Mouse (Mus musculus) heart, embryonic 10.5 days (tissue): ENCODE measurements around the gene Furin. TPM values are rescaled to one million over a fixed set of nuclear protein-coding genes. Genes with fewer than 3 reads are reported as not detected.

ENCODE experiments used
- DNase-seq: peaks from one replicate; pipeline ENCODE4 v3.0.0-alpha.2; 2017; ENCODE audit warnings: low spot score
- H3K27ac ChIP-seq: fragments of 300-500 bp; sonication (generic); 2 replicates; pipeline ENCODE4 v1.5.1; 2016; ENCODE audit warnings: mild to moderate bottlenecking
- H3K27me3 ChIP-seq: fragments of 300-500 bp; sonication (generic); 2 replicates; pipeline ENCODE4 v1.6.1; 2016; ENCODE audit warnings: mild to moderate bottlenecking; ENCODE audit not compliant: poor library complexity, insufficient read depth, severe bottlenecking
- H3K36me3 ChIP-seq: fragments of 300-500 bp; sonication (generic); 2 replicates; pipeline ENCODE4 v1.6.1; 2016; ENCODE audit warnings: mild to moderate bottlenecking, moderate library complexity
- H3K4me1 ChIP-seq: fragments of 300-500 bp; sonication (generic); 2 replicates; pipeline ENCODE4 v1.6.1; 2016; ENCODE audit warnings: mild to moderate bottlenecking
- H3K4me3 ChIP-seq: fragments of 300-500 bp; sonication (generic); 2 replicates; pipeline ENCODE4 v1.5.1; 2016; ENCODE audit warnings: mild to moderate bottlenecking, moderate library complexity
- H3K9me3 ChIP-seq: fragments of 300-500 bp; sonication (generic); 2 replicates; pipeline ENCODE4 v1.6.1; 2016; ENCODE audit warnings: mild to moderate bottlenecking, moderate library complexity
- WGBS: fragments of 180-500 bp; shearing (Covaris S2); methylation state at CpG from one replicate; pipeline ENCODE4 v1.1.7; 2016; 5-methylcytosine and 5-hydroxymethylcytosine counted together
- polyA plus RNA-seq: library from polyadenylated mRNA; unstranded; fragments of >200 nt; fragmentation: Nextera tagmentation; extraction: Ambion mirVana; gene quantifications from 2 replicates; pipeline ENCODE4 v1.2.1, GENCODE M21; 2016

Furin gene
- polyA plus RNA-seq, 1 experiment from 2014 or later: 18.1 TPM

- no peak for DNase-seq
- H3K4me3 ChIP-seq: no peak overlapping the region
- peaks cover 9% of the 10 kb centered on the region for H3K36me3 ChIP-seq
- H3K27me3 ChIP-seq: 0 out of 2 replicates have a peak, but pooled peaks cover 4% of the 10 kb centered on the region
- no peaks in the 10 kb centered on the region for H3K9me3 ChIP-seq
- no peak overlapping the region for H3K27ac ChIP-seq
- WGBS: 69% methylated on average over 4 of the region's 4 CpGs
- H3K4me1 ChIP-seq: peaks cover 32% of the 10 kb centered on the region
Observed at GRCm38 (mm10) chr7:80373352-80373751, 31.9 kb downstream of the Furin start.

- WGBS: 52% methylated on average over 2 of the region's 2 CpGs
- Histone ChIP-seq H3K36me3 (peaks cover 12% of the 10 kb centered on the region), H3K27me3 (0 out of 2 replicates have a peak, but pooled peaks cover 4% of the 10 kb centered on the region)
Observed at GRCm38 (mm10) chr7:80372667-80373066, 32.6 kb downstream of the Furin start.

DNA sequence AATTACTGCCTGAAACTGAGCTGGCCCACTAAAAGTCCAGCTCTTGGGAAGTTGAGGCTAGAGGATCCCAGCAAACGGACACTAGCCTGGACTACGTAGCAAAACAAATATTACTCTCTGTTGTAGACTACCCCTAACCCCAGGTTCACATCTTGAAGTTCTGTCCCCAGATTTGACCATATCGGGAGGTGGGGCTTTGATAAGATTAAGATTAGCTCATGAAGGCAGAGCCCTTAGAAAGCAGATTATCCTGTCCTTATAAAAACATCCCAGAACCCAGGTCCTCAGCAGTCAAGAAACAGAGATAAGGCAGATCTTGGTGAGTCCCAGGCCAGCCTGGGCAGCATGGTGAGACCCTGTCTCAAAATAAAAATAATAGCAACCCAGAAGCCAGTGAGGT lies 33.1 kb downstream of the Furin start:
- Histone ChIP-seq H3K36me3 (peaks cover 16% of the 10 kb centered on the region), H3K4me3 (no peak overlapping the region; the same call in 1 of the 2 replicates), H3K9me3 (no peaks in the 10 kb centered on the region), H3K4me1 (peaks cover 32% of the 10 kb centered on the region), H3K27ac (no peak overlapping the region), H3K27me3 (0 out of 2 replicates have a peak, but pooled peaks cover 4% of the 10 kb centered on the region)
- WGBS: 38% methylated on average over 3 of the region's 3 CpGs
- DNase-seq: no peak

More at GRCm38 (mm10) chr7:80372667-80373066, 32.6 kb downstream of the Furin start:
- Histone ChIP-seq H3K4me3 (no peak overlapping the region), H3K9me3 (no peaks in the 10 kb centered on the region), H3K27ac (no peak overlapping the region), H3K4me1 (peaks cover 32% of the 10 kb centered on the region)
- DNase-seq: no peak

DNA sequence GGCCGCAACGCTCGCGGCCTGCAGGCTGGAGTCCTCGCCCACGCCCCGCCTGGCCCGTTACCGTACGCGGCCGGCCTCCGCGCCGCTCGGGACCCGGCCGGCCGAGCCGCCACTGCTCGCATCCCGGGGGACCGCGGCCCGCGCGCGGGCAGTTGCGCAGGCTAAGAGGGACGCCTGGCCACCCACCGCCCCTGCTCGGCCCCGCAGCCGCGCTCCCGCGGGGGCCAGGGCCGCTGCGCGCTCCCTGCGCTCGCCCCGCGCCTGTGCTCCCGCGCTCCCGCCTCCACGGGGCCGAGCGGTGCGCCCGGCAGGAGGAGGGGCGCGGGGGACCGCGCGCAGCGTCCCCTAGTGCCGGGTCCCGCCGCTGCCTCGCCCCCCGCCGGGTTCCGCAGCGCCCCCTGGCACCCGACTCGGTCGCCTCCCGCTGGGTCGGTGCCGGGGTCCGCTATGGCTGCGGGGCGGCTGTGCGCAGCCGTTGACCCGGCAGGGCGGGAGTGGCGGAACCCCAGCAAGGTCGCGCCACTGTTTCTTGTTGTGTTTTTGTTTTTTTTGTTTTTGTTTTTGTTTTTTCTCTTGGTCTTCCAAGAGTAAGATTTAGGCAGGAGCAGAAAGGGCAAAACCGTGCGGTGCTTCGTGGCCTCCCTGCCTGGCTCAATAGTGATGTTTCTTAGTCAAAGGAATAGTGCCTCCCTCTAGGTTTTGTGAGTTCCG lies 34.0 kb downstream of the Furin start, which contains the start of gene Man2a2:
Gene Man2a2, minus strand, starts transcription at position 335 of the 711 bp plus-strand sequence.
- H3K4me1 ChIP-seq: peaks cover 28% of the 10 kb centered on the region
- H3K27ac ChIP-seq: peak within 1 kb of the TSS; percentile 95
- H3K9me3 ChIP-seq: no peaks in the 10 kb centered on the region
- under 1% methylated on average over 80 of the region's 86 CpGs for WGBS
- peak within 1 kb of the TSS; percentile 96 for H3K4me3 ChIP-seq
- 0 out of 2 replicates have a peak, but pooled peaks cover 4% of the 10 kb centered on the region for H3K27me3 ChIP-seq
- H3K36me3 ChIP-seq: peaks cover 25% of the 10 kb centered on the region
- DNase-seq: no peak

DNA sequence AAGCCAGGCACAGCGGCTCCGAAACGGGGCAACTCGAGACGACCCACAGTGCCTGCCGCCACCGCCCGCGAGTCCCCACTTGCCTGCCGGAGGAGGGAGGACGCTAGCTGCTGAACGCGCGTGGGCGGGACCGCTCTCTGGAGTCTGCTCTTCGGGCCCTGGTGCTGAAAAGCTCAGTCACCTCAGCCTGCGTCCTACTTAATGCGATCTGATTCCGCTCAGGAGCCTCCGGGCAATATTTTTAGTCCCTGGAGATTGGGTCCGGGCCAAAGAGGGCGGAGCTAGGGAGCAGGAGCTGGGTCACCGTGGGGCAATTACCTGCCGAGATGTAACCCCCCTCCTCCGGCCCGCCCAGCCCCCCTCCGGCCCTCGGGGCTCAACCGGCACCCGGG lies 34.6 kb downstream of the Furin start:
- H3K4me1 ChIP-seq: peaks cover 25% of the 10 kb centered on the region
- under 1% methylated on average over 31 of the region's 31 CpGs for WGBS
- H3K36me3 ChIP-seq: peaks cover 31% of the 10 kb centered on the region
- no peaks in the 10 kb centered on the region for H3K9me3 ChIP-seq
- 0 out of 2 replicates have a peak, but pooled peaks cover 4% of the 10 kb centered on the region for H3K27me3 ChIP-seq
- H3K27ac ChIP-seq: peak overlapping the region; percentile 95
- peak overlapping the region; percentile 96 for H3K4me3 ChIP-seq
- peak; percentile 88 for DNase-seq

DNA sequence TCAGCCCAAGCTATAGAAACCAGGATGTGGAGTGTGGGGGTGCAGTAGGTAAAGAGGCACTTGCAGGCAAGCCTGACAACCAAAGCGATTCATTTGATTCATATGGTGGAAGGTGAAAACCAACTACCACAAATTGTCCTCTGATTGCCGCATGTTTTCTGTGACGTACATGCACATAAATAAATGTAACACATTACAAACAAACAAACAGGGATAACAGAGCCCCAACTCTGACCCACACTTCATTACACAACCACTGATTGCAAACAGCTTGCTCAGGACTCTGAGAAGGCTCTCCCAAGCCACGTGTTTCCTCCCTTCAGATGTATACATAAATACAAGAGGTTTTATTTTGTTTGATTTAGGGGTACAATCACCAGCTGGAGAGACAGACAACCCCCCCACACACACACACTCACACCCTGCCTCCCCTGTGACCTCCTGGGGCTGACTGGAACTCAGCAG lies 35.2 kb downstream of the Furin start:
- peaks cover 19% of the 10 kb centered on the region for H3K4me1 ChIP-seq
- H3K4me3 ChIP-seq: peak overlapping the region; percentile 96
- H3K36me3 ChIP-seq: peaks cover 32% of the 10 kb centered on the region
- H3K9me3 ChIP-seq: no peaks in the 10 kb centered on the region
- 53% methylated on average over 4 of the region's 4 CpGs for WGBS
- no peak for DNase-seq
- 0 out of 2 replicates have a peak, but pooled peaks cover 4% of the 10 kb centered on the region for H3K27me3 ChIP-seq
- peak overlapping the region; percentile 95 for H3K27ac ChIP-seq

DNA sequence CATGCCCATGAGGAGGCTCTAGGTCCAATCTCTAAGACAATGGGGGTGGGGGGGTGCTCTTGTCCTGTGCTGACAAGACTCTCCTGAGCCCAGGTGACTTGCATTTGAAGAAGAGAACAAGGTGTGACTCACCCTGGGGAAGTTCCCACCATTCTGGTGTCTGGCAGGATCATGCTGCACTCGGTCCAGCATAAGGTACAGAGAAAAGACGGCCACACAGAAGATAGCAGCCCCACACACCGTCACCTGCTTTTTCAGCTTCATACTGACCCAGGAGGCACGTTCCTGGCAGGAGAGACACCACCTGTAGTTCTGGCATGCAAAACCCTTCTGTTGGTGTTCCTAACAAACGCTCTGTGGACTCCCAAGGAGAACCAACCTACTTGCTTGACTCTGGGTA lies 35.8 kb downstream of the Furin start:
- 61% methylated on average over 5 of the region's 5 CpGs for WGBS
- peaks cover 38% of the 10 kb centered on the region for H3K36me3 ChIP-seq
- H3K4me3 ChIP-seq: 0 out of 2 replicates have a peak overlapping the region, but pooled peaks have one; percentile 96
- 0 out of 2 replicates have a peak, but pooled peaks cover 4% of the 10 kb centered on the region for H3K27me3 ChIP-seq
- H3K27ac ChIP-seq: 0 out of 2 replicates have a peak overlapping the region, but pooled peaks have one; percentile 18
- peaks cover 17% of the 10 kb centered on the region for H3K4me1 ChIP-seq
- no peak for DNase-seq
- H3K9me3 ChIP-seq: no peaks in the 10 kb centered on the region

DNA sequence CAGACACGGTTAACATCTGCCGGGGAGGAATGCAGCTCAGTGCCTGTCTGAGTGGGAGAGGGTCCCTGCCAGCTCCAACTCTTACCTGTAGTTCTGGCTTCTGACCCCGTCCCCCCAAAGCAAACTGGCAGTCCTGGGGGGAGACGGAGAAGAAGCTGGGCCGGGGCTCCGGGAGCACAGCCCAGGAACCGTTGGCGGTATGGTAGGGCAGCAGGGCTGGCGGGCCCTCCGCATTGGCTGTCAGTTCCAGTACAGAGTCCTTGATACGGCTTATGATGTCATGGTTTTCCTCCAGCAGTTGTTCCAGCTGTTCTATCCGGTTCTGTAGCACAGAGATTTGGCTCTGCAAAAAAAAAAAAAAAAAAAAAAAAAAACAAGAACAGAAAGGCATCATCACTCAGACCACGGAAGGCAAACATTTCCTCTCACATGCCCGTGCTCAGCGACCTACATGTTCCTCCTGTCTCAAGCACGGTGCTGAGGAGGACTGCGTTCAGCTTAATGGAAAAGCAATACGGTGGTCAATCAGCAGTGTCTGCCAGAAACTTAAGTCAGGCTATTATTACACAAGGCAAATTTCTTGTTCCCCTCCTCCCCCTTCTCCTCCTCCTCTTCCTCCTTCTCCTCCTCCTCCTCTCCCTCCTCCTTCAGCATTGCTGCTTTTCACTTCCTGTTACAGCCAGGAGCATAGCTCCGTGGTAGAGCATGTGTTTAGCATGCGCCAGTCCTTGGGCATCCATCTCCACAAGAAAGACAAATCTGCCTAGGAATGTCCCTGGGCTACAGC lies 36.4 kb downstream of the Furin start:
- Histone ChIP-seq H3K4me3 (0 out of 2 replicates have a peak overlapping the region, but pooled peaks have one; percentile 96), H3K27ac (peak overlapping the region; percentile 18; the same call in 1 of the 2 replicates), H3K4me1 (peaks cover 17% of the 10 kb centered on the region), H3K9me3 (no peaks in the 10 kb centered on the region), H3K36me3 (peaks cover 44% of the 10 kb centered on the region), H3K27me3 (0 out of 2 replicates have a peak, but pooled peaks cover 1% of the 10 kb centered on the region)
- 71% methylated on average over 20 of the region's 20 CpGs for WGBS
- no peak for DNase-seq

DNA sequence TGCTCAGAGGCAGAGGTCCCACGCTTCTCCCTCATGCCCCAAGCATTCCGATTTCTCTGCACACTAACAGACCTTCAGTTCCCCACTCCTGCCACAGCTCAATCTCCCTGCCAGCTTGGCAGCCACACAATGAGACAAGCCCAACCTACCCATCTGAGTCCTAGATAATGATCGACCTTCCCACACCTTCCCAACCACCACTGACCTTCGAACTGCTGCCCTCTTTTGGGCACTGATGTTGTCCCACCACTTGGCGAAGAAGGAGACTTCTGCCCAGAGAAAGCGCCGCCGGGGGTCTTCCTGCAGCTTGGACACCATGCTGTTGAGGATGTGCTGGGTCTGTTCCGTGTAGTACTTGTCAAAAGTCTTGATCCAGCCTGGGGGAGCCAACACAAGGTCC lies 37.2 kb downstream of the Furin start:
- 79% methylated on average over 9 of the region's 9 CpGs for WGBS
- Histone ChIP-seq H3K36me3 (peaks cover 52% of the 10 kb centered on the region), H3K9me3 (no peaks in the 10 kb centered on the region), H3K27me3 (no peaks in the 10 kb centered on the region), H3K4me1 (peaks cover 17% of the 10 kb centered on the region), H3K27ac (no peak overlapping the region), H3K4me3 (no peak overlapping the region)
- no peak for DNase-seq

- H3K4me3 ChIP-seq: no peak overlapping the region
- WGBS: 91% methylated on average over 7 of the region's 7 CpGs
- no peaks in the 10 kb centered on the region for H3K27me3 ChIP-seq
- no peaks in the 10 kb centered on the region for H3K9me3 ChIP-seq
- no peak for DNase-seq
- peaks cover 60% of the 10 kb centered on the region for H3K36me3 ChIP-seq
- no peak overlapping the region for H3K27ac ChIP-seq
- H3K4me1 ChIP-seq: peaks cover 17% of the 10 kb centered on the region
Observed at GRCm38 (mm10) chr7:80367232-80367631, 38.0 kb downstream of the Furin start.

DNA sequence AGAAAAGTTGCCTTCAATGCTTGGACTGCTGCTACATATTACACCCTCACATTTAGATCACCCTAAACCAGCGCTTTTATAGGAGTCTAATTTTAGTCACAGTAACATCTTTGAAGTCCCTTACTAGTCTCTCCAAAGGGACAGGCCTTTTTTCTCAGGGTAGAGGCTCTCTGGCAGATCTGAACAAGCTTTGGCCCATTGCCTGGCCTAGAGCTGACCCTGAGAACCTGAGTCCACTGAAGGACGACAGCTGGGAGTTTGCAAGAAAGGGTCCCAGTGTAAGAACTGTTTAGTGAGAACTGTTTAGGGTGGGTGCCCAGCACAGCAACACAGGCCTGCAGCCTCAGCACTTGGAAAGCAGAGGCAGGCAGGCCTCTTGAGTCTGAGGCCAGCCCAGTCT lies 39.5 kb downstream of the Furin start:
- H3K4me3 ChIP-seq: no peak overlapping the region
- H3K9me3 ChIP-seq: no peaks in the 10 kb centered on the region
- WGBS: 85% methylated on average over 2 of the region's 2 CpGs
- DNase-seq: no peak
- peaks cover 14% of the 10 kb centered on the region for H3K4me1 ChIP-seq
- H3K27ac ChIP-seq: no peak overlapping the region
- H3K27me3 ChIP-seq: no peaks in the 10 kb centered on the region
- H3K36me3 ChIP-seq: peaks cover 75% of the 10 kb centered on the region

GRCm38 (mm10) chr7:80360435-80360834 lies 44.8 kb downstream of the Furin start:
- Histone ChIP-seq H3K9me3 (no peaks in the 10 kb centered on the region), H3K4me1 (0 out of 2 replicates have a peak, but pooled peaks cover 4% of the 10 kb centered on the region), H3K36me3 (peaks cover 94% of the 10 kb centered on the region), H3K27me3 (no peaks in the 10 kb centered on the region), H3K4me3 (no peak overlapping the region), H3K27ac (no peak overlapping the region)
- 53% methylated on average over 3 of the region's 3 CpGs for WGBS
- no peak for DNase-seq
